Mouse (Mus musculus): ENCODE data around the gene Rgl2.

GRCm38 (mm10) chr17:33931159-33931866 is 2.0 kb downstream of the Rgl2 start:
- TF ChIP-seq CTCF (IDR thresholded peaks at IDR 0.05; ENCODE audit: borderline replicate concordance, extremely low read depth, insufficient read depth, insufficient read length) (no peak), POLR2A (IDR thresholded peaks at IDR 0.05; ENCODE audit: borderline replicate concordance, extremely low read depth, insufficient read depth, insufficient read length, poor library complexity, severe bottlenecking) (no peak)

All from brain, embryonic 14.5 days (tissue).